Mouse (Mus musculus): ENCODE measurements at regions not wholly inside any gene's neighbourhood (a gene's known extent, or its start where the extent isn't known, plus 50 kb on each side); places are given as distances from the start of the nearest gene placed in this dataset.

DNA sequence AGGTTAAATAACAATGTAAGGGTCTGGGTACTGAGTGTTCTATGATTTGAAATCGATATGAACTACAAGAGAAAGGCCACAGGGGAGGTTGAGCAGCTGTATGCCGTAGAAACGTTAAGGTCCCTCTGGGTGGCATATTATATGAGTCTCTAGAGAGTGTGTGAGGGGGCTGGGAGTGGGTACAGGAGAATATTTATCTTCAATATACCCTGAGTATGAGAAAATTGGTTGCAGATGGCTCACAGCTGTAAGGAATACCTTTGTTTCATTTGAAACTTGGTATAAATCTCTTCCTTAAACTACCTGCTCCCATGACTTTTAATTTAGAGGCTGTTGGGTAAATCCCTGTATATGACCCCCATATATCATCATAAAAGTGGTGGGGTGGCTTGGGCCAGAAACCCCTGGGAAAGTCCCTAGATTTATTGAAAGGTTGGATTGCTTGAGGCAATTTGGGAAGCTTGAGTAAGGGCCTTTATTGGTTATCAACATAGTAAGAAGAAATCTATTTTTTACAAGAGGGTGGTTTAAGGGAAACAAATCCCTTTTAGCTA is 128.7 kb upstream of the Prkg2 start:
- no peak for DNase-seq (ENCODE audit: low read depth, low spot score)

DNA sequence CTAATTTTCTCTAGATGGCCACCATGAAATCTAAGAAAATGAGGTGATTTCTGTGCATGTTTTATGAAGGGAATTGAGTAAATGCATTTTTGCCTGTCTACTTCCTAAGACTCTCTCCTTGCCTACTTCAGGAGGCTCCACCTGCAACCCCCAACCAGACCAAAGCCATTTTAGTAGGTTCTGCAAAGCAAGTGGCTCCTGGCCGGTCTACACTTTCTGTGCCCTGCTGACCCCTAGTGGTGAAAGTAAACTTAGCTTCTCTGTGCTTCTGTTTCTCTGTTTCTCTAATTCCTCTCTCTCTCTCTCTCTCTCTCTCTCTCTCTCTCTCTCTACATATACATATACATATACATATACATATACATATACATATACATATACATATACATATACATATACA is 120.8 kb upstream of the Prkg2 start:
- DNase-seq (ENCODE audit: low read depth, low spot score), result peak; percentile 22

DNA sequence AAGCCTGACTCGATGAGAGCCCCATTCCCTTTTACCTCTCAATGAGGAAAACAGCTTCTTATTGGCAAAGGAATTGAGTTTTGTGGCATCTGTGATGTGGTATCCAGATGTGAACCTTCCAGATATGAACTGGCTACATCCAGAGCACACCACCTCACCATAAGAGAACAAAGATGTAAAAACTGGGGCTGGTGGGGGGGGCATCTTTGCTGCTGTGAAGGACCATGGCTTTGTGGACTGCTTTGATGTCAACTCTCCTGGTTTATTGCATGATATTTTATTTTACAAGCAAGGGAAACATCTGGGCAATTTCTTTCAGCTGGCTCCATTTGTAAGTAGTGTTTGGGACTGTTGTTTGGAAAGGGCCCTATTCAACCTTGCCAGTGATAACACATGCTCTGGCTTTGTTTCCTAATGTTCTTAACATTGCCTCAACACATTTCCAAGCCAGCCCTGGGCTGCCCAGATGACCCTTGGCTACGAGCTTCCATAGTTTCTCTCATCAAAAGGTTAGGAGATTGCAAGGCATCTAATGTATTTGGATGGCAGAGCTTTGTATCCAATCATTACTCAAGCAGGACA is 116.2 kb upstream of the Prkg2 start:
- no peak for DNase-seq (ENCODE audit: low read depth, low spot score)

DNA sequence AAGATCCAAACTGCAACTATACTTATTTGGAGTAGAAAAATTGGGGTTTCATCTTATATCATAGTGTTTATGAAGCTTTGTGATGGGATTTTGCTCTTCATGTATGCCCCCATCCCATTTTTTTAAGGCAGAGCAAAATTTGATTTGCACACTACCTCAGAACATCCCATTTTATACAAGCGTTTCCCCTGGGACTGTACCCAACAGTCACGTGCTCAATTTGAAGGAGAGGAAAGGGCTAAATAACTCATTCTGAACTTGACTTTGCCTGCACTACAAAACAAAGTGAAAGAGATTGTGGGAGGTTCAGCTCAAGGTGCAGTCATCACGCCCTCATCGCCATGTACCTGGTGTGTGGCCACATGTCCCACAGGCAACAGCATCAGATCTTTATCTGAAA is 115.1 kb upstream of the Prkg2 start:
- no peak for DNase-seq (ENCODE audit: low read depth, low spot score)

DNA sequence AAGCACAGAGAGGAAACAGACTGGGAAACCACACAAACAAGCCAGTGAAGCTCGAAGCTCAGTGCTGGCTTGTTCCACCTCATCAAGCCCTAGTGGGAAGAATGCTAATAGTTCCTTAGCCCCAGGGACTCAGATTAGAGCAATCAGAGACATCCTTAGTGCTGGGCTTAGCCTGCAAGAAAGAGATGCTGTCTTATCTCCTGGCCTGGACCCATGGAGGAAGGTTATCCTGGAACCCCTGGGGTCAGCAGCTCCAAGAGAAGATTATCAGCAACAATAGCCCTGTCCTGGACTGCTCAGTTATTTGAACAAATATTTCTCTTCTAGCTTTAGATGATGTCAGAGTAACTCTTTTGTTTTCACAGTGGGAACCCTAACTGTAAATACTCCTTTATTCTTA is 112.8 kb upstream of the Prkg2 start:
- DNase-seq (ENCODE audit: low read depth, low spot score), result no peak

DNA sequence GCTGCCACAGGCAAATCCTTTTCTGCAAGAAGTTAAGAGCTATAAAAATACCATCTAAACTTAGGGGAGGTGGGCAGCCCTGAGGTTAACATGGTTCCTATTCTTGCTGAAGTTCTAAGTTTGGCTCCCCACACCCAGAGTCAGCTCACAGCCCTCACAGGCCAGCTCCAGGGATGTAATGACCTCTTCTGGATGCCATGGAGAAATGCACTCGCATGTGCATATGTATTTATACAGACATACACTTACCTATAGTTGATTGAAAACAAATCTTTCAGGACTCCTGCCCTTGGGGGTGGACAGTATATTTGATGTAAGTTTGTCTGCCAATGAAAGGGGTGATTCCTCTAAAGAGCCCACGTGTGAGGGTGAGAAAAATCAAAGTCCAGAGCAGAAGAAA is 95.5 kb upstream of the Prkg2 start:
- no peak for DNase-seq (ENCODE audit: low read depth, low spot score)

DNA sequence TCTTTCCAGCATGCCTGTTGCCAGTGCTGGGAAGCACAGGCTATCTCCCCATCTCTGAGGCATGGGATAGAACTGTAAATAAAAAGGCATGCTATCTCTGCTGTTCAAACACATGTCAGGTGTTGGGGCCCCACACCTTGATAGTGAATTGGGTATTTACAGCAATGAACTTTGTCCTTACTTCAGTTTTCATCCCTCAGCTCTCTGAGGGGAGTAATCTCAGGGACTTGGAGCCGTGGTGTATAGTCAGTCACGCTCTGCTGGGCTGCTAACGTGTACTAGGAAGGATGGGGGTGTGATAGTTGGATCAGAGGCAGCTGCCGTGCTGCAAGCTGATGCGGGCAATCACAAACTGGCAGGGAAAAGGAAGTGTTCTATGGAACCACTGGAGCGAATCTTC is 91.5 kb upstream of the Prkg2 start:
- DNase-seq (ENCODE audit: low read depth, low spot score), result no peak

DNA sequence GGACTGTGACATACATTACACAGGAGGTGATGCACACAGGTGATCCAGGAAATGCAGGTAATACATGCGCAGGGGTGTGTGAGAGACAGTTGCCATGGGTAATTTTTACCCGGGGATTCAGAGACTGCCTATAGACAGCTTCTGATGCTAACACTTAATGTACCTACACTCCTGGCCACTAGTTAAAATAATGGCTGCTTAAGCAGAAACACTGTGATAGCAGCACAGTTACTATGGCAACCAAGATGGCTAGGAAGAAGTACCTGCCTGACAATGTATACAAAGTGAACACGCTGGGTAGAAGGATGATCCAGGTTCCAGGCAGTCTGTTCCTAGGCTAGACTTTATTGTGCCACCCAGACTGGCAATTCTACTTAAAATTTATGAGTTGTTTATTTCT is 88.3 kb upstream of the Prkg2 start:
- no peak for DNase-seq (ENCODE audit: low read depth, low spot score)

DNA sequence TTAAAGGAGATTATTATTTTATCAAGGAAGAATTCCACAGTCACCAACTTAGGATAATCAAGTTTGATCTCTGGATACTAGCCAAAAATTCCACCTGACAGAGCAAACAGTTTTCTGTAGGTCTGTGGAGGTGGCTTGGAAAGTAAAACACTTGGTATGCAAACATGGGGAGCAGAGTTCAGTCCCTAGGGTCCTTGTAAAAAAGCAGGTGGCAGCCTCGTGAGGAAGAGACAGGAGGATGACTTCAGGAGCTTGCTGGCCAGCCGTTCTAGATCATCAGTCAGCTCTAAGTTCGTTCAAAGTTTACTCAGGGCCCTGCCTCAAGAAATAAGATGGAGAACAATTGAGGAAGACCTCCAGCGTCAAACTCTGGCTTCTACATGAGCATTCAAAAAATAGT is 74.6 kb upstream of the Prkg2 start:
- no peak for DNase-seq (ENCODE audit: low read depth, low spot score)

DNA sequence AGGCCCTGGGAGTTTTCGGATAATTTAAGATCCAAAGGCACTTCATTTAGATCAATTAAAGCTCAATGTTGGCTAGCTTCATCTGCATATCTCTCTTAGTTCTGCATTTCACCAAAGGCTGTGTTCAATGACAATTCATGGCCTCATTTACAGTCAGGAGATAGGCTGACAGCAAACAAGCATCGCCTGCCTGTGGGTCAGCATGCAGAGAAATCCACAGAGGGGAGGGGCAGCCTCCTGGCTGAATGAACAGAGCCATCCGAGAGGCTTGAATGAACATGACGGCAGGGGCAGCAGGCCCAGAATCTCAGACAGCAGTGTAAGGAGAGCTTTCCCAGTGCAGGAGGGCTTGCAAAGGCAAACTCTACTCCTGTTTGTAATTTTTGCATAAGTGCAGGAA is 74.1 kb upstream of the Prkg2 start:
- DNase-seq (ENCODE audit: low read depth, low spot score), result no peak

DNA sequence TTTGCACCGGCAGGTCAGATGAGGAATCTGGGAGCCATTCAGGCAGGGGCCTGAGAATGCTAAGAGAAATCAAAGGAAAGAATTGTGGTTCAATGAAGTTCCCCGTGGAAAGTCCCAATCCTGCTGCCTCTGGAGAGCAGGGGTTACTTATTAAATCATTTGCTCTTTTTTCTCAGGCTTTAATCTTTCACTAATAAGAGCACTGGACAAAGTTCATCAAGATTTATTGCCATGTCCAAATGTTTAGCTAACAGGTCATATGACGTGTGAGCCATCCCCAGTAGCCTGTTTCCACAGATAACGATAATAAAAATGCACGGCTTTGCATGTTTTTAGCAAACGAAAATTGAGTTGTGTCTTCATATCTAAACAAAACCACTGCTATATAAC is 62.6 kb upstream of the Prkg2 start:
- no peak for DNase-seq (ENCODE audit: low read depth, low spot score)

DNA sequence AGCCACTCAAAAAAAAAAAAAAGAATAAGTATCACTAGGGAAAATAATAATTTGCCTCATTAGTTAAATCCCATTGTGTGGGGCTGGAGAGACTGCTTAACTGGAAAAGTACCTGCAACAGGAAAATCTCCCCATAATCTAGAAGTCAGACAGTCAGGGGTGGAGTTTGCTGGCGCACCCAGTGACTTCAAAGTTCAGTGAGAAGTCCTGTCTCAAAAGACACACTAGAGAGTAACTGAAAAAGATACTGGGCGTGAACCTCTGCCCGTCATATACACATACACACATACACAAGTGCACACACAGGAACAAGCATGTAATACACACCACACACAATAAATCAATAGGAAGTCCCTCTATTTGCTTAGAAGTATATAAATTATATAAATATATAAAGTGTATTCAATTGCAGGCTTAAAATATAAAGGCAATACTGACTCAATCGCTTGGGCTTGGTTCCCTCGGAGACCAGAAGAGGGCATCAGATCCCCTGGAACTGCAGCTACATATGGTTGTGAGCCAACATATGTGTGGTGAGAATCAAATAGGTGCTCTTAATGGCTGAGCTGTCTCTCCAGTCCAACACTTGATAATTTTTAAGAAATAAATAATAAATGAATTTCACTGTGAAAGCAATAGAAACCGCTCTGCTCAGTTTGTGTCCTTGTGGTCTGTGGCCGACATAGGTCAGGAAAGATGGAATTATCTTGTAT is 62.0 kb upstream of the Prkg2 start:
- DNase-seq (ENCODE audit: low read depth, low spot score), result no peak
